Mouse (Mus musculus) heart, postnatal 25 days (tissue): ENCODE data around the gene Iqschfp. TPM values are rescaled to one million over a fixed set of nuclear protein-coding genes. Genes with fewer than 3 reads are reported as not detected.

Experiments used
- DNase-seq: peaks from one replicate; pipeline ENCODE4 v3.0.0; 2022; ENCODE audit warnings: low spot score
- intact Hi-C: fragments of 180-260 bp; cut with DNase I; formaldehyde crosslinking; loops from one replicate; pipeline ENCODE4 v1.15.1; 2025
- total RNA-seq, 2 experiments: library from RNA; stranded (reverse); gene quantifications; 2 replicates each; pipeline ENCODE4 v1.2.3; 2021

Iqschfp gene
- total RNA-seq, 2 experiments from 2014 or later = 0.28 TPM; not detected in 1

DNA sequence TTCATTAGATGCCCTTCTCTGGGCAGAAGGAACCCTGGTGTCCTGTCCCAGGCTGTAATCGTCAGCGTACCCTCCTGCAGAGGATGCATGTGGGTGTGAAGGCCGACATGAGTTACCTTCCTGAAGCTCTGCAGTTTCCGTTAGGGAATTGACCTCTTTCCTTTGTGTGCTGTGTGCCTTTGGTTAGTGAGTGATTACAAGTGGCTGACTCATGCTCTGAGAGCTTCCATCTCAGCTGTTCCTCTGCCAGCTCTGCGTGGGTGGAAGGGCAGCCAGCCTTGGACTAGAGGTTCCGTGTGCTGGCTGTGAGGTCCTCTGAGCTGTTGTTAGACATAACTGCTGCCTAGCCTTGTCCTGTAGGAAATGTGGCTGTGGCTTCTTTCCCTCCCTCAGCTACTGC is 616.6 kb downstream of the Iqschfp start:
- peak; percentile 71 for DNase-seq
- intact Hi-C loops = no loop called here

DNA sequence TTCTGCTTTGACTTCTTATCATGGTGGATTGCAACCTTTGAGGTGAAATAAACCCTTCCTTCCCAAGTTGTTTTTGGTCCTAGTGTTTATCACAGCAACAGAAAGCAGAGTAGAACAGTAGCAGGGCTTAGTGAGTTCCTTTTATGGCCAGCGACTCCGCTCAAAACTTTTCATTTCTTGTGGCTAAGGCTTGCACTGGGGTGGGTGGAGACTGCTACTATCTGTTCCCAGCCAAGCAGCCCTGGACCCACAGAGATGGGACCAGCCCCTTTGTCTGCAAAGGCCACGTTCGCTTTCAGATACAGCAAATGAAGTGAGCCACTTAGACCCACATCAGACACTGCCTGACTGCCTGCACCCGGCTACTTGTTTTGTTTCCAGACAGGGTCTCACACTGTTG is 618.8 kb downstream of the Iqschfp start:
- intact Hi-C loops = no loop called here
- no peak for DNase-seq

DNA sequence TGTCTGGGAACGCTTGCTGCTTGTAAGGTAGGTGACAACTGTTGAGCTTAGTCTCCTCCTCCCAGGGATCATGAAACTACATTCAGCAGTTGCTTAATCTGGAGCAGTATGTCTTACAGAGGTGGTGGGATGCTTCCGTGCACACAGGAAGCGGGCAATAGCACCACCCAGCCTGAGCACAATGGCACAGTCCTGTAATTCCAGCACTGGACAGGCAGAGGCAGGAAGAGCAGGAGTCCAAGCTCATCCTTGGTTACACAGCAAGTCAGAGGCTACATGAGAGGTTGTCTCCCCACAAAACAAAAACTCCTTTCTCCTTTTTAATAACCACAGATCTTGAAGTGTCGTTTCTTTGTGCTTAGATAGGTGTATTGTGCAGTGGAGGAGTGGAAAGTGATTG is 619.7 kb downstream of the Iqschfp start:
- no peak for DNase-seq
- intact Hi-C loops = loop anchor here (2.0 kb wide), 1 partner anchor 15 kb away; no protein-coding TSS in a partner anchor

DNA sequence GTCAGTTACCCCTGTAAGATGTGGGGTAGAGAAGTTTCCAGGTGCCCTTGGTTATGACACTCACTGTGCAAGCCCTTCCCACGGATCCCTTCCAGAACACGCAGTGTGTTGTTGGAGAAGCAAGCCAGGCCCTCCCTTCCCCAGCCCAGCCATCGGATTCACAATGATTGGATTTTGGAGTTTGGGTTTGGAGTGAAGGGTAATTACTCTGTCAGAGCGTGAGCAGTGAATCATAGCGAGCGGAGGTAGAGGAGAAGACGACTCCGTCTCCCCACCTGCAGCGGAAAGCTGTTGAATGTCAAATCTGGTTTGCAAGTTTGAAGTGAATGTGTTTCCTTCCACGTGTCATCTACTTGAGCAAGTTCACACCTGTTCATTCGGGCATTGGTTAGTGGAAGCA is 620.3 kb downstream of the Iqschfp start:
- intact Hi-C loops = loop anchor here (2.0 kb wide), 1 partner anchor 14 kb away; no protein-coding TSS in a partner anchor
- DNase-seq = no peak

DNA sequence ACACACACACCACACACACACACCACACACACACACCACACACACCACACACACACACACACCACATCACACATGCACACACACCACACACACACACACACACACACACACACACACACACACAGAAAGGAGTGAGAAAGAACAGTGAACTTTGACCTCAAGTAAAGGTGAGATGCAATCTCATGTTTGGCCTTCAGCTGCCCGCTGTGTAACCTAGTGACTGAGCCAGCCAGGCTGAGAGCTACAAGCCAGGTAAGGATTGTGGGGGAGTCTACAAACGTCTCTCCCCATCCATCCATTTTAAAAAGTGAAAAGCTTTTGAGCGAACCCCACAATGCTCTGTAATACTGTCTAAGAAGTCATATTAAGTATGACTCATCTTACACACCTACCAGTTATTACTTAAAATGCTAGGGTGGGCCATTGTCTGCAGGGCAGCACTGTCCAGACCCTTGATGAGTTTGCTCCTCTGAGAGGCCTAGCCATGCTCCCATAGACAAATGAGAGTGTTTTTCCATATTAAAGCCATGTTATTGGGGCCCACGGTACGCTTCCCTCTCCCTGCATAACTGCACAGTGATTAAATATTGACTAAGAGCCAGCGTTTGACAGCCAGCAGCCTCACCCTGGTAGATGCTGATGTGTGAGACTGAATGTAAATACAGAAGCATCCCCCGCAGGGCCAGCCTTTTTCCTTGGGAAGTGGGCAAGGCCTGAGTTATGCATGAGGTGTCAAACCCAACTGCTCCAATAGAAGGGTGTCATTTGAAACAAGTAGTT is 621.5 kb downstream of the Iqschfp start:
- intact Hi-C loops = loop anchor here (2.0 kb wide), 1 partner anchor 13 kb away; no protein-coding TSS in a partner anchor
- DNase-seq = no peak

DNA sequence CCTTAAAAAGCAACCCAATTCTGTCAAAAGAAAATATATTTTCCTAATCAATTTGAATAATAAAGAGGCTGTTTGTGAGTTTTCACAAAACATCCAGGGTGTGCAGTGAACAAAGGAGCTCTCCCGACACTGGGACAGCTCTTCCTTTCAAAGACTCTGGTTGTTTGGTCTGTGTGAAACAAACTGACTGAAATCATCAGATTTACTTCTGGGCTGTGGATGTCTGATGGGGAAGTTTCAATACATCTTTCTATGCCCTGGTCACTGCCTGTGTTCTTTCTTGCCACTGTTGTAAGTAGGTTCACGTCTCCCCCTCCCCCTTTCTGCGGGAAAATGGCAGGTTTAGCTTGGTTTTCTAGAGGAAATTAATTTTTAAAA is 622.1 kb downstream of the Iqschfp start:
- no peak for DNase-seq
- intact Hi-C loops = no loop called here

DNA sequence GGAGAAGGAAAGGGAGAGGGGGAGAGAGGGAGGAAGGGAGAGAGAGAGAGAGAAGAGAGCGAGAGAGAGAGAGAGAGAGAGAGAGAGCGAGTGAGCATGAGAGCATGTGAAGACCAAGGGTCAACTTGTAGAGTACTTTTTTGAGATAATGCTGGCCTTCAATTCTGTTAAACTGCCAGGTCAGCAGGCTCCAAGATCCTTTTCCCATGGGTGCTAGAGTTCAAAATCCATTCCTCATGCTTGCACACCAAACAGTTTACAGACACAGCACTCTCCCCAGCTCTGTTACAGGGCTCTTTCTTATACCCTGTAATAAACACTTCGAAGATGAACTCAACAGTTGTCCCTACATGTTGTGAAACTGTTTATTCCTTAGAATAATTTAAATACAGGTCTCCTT is 622.7 kb downstream of the Iqschfp start:
- intact Hi-C loops = no loop called here
- DNase-seq = no peak

DNA sequence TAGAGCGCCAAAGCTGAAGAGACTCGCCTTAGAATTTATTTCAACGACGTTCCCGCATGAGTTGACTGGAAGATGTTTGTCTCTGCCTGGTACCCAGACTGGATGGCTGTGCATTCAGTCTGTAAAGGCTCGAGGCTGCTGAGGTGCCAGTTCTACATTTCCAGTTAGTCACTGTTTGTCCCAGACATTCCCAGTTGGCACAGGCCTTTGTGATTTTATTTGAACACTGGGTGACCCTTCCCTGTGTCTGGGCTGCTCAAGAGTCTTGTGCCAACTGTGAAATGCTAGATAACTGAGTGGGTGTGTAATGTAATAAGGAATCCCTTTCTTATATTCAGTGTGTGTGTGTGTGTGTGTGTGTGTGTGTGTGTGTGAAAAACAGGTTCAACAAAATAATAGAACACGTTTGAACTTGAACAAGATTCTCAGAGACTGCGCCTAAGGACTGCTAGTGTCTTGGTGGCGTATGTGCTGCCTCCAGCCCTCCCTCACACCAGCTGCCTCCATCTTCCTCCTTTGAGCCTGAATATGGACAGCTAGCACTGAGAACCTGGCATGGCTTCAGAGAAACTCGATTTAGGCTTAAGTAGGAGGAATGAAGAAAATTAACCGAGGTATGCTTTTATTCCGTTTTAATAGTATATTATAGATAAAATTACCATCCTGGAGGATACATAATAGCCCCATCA is 624.5 kb downstream of the Iqschfp start:
- intact Hi-C loops = no loop called here
- no peak for DNase-seq

DNA sequence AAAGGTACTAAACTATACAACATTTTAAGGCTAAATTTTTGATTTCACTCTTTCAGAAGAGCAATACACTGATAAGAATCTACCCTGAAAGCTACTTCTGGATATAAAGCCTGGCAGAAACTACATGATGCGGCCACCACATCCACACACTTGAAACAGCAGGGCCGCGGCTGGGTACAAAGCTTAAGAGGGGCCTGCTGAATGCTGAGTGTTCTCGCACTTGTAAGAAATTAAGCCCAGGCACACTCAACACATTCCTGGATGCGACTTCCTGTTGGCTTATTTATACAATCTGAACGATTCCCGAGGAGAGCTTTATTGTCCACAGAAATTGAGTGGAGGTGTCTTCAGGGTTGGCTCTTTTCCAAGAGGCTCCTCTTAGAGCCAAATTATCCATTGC is 625.2 kb downstream of the Iqschfp start:
- intact Hi-C loops = no loop called here

DNA sequence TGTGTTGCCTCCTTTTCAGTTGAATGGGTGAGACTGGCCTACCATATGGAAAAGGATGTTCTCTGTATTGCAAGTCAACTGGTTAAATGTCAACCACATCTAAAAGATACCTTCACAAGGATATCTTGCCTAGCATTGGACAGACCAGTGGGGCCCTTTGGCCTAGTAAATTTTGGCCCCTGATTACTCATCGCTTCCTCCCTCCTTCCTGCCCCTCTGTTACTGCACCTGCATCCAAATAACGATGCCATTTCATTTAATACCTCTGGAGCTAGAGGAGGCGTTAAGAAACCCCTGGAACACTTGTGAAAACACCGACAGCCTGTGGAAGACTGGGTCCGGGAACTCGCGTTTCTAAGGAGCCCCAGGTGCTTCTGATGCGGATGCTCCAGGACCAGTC is 626.0 kb downstream of the Iqschfp start:
- no peak for DNase-seq
- intact Hi-C loops = no loop called here

More for the DNA sequence above, 625.2 kb downstream of the Iqschfp start:
- no peak for DNase-seq

DNA sequence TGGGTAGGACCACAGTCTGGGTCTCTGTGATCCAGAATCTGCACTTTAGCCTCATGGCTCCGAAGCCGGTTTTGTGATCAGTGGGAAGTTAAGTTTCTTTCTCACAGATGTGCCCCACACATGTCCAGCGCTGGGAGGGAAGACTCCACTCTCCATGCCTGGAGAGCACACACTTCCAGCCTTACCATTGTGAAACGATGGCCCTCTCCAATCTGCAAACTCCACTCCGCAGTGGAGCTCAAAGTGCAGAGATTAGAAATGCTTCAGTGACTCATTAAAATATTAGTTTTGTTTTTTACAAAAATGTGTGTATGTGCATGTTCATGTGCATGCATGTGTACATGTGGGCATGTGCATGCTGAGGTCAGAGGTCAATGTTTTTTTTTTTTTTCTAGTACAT is 626.6 kb downstream of the Iqschfp start:
- intact Hi-C loops = no loop called here

DNA sequence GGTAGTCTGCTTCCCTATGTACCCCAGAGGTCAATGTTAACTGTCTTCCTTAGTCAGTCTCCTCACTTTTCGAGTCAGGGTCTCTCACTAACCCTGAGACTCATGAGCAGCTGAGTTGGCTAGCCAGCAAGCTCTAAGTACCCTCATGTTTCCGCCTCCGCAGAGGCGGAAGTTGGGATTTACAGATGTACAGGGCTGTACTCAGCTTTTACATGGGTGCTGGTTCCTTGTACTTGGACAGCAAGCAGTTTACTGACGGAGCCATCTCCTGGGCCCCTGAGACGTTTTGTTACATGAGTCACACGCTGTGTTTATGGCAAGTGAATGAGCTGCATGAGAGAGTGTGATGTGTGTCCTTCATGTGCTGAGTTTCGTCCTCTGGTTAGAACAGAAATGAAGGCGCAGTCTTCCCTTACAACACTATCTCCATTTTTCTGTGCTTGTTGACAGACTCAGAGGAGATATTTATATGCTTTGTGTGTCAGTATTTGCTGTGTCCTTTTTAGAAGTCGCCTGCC is 633.4 kb downstream of the Iqschfp start:
- intact Hi-C loops = no loop called here
- DNase-seq = no peak

More for the DNA sequence above, 626.6 kb downstream of the Iqschfp start:
- no peak for DNase-seq

DNA sequence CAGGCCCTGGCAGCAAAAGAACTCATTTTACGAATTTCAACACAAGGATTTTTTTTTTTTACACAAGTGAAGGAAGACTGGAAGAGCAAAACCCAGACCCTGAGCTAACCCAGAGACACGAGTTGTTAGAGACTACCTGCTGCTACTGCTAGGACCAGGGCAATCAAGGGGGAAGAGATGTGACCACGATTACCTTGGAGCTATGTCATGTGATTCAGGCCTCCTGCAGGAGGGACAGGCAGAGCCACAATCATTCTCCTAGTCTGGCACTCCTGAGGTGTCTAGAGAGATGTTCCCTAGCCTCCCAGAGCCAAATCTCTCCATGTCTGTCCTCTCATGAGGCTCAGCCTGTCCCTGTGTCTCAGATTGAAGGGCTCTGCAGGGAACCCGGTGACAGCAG is 634.4 kb downstream of the Iqschfp start:
- intact Hi-C loops = loop anchor here (2.0 kb wide), 1 partner anchor 14 kb away; no protein-coding TSS in a partner anchor
- DNase-seq = no peak

DNA sequence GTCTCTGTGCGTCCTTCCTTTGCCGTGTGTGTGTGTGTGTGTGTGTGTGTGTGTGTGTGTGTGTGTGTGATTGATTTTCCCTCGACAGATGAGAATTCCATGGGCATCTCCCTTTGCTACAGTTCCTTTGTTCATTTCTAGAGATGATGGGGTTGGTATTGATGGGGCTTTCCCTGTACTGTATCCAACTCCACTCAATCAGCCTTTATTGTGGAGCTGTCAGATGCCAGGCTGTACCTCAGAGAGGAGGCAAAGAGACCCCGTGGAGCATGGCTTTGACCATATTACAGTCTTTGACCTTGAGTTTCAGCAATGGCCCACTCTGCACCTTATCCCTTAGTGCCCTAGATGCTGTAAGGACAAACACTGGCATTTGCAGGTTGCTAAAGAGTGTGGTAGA is 635.1 kb downstream of the Iqschfp start:
- DNase-seq = no peak
- intact Hi-C loops = loop anchor here (2.0 kb wide), 1 partner anchor 14 kb away; no protein-coding TSS in a partner anchor

DNA sequence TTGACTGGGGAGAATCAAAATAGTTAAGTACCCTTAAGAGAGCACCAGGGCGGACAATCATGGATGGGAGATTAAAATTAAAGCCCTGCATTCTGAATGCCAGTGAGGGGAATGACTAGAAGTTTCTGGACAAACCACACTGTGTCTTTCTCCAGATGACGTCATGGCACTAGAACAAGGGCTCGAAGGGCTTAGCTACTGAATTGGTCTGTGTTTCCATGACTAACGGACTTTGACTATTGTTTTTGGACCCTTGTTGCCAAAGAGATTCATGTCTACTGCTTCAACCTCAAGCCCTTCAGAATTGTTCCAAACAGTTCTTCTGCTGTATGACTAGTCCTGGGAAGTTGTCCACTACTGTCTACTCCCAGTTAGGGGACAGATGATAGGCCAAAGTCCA is 639.9 kb downstream of the Iqschfp start:
- no peak for DNase-seq
- intact Hi-C loops = no loop called here

DNA sequence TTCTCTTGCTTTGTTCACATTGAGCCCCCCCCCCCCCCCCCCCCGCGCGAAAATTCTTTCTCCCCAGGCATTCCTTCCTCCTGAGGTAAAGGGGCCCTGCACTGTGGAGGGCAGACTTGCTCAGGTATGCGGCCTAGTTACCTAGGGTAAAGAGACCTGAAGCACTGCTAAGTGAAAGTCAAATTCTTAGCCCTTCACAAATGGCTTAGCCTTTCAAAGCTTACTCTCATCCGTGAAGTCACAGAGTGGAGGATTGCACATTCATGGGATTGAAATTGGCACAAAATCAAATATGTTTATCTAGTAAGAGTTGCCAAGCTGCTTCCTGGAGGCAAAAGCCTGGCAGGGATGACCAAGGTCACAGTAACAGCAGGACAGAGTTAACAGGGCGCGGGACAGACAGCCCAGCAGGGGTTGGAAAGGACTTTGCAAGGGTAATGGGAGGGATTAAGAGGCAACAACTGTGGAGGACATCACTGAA is 642.6 kb downstream of the Iqschfp start:
- intact Hi-C loops = no loop called here
- DNase-seq = no peak

DNA sequence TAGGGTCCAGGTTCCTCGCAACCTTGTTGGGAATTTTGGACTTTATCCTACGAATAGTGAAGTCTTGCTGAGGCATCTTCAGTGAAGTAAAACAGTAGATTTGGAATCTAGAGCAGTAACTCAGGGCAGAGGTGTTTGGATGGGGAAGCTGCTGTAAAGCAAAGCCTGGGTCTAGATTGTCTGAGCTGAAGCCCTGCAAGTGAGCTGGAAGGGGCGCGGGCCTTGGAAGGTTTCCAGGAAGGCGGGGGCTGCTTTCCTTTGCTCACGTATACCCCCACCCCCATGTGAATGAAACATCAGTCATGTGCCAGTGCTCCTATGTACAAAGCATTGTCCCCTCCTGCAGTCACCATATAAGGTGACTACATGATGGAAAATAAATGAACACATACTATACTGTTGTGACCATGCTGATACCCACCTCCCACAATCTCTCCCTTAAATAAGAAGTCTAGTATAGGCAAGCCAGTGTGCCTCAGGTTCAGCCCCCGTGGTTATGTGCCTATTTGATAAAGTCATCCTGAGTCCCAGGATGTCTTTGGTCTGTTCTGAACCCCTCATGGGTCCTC is 643.2 kb downstream of the Iqschfp start:
- no peak for DNase-seq
- intact Hi-C loops = no loop called here

DNA sequence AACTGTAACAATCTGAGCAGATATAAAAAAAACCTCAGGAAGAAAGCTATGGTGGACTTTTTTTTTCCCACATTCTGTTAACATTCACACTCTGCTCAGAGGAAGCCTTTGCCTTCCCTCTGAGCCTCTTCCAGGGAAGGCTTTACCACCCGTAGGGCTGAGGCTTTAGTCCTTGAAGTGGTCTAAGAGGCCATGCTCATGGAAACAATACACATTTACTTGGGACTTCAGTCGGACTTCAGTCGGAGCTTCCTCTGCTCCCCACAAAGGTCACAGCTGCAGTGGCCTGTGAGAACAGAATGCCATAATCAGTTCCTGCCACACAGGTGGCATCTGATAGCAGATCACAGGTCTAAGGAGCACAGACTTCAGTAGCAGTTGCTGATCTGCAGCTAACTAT is 644.0 kb downstream of the Iqschfp start:
- no peak for DNase-seq
- intact Hi-C loops = no loop called here

DNA sequence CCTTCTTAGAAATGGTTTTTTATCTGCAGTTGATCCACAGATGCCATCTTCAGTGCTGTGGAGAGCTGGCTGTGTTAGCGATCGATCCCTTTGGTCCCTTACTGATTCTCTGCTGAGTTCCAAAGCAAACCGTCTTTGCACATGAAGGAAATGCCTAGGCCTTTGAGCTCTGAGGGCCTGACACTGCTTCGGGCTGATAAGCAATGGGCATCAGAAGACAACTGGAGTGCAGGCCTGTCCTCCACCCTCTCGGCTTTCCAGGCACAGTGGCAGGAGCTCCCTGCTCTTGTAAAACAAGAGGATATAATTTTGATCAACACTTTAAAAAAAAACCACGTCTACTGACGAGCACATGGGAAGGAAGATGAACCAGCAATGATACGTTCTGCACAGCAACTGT is 649.7 kb downstream of the Iqschfp start:
- intact Hi-C loops = loop anchor here (1.0 to 10.0 kb wide), 4 partner anchors 45 to 304 kb away; no protein-coding TSS in a partner anchor

DNA sequence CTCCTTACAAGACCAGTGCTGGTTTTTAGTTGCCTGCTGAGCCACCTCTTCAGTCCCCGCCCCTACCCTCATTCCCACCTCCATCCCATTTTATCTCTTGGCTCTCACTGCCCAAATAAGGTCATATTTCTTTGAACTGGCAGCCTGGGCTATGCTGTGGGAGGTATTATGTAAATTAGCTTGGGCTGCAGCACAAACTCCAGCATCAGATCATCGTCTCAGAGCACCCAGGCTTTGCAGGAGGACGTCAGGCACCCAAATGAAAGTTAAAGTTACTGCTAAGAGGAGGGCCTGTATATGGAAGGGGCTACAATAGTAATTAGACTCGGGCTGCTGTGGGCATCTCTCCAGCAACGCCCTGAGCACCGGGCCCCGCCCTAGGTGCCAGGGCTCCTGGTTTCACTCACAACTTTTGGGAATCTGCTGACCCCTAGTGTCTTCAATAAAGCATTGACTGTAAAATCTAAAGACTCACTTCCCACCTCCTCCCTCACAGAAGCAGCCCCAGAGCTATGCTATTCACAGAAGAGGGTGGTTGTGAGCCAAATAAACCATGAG is 651.0 kb downstream of the Iqschfp start:
- intact Hi-C loops = loop anchor here (1.0 to 10.0 kb wide), 5 partner anchors 47 to 487 kb away; no protein-coding TSS in a partner anchor
- peak; percentile 41 for DNase-seq

More for the DNA sequence above, 649.7 kb downstream of the Iqschfp start:
- DNase-seq = no peak
